Mouse (Mus musculus) mature B cell (primary cell): ENCODE measurements around the gene Pitpnm2.

ENCODE experiments used
- in situ Hi-C: fragments of 300-500 bp; cut with MboI; formaldehyde crosslinking; loops from 2 replicates; pipeline ENCODE4 v1.14.3; 2019

Gene Pitpnm2

DNA sequence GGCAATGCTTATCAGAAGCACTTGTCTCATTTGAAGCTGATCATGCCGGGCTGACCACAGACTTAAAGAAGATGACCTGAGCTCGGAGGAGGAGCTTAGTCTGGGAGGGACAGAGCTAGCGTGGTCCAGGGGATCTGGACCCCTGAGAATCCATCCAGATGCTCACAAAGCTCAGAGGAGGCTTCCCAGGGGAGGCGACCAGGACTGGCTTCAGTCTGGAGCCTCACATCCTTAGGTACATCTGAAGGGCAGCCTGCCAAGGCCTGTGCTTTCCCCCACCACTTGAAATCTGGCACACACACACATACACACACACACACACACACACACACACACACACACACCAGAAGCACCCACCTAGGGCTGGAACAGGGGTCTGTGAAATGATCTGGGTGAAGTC lies 47.5 kb downstream of the Pitpnm2 start:
- in situ Hi-C loops: no loop called here

DNA sequence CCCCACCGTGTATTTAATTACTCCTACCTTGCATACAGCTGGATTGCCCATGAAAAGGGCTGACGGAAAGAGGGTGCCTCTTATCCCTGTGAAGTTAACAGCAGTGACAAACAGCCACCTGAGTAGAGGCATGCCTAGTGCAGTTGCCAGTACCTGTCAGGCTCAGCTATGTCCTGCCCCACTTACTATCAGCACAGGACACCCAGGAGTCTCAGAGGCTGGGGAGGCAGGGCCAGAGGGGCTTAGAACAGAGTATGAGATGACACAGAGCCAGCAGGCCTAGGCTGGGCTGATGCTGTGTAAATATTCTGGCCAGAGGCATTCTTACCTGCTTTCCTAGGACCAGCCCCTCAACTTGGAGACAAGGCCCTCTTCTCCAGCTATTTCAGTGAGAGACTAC lies 48.0 kb downstream of the Pitpnm2 start:
- in situ Hi-C loops: no loop called here

DNA sequence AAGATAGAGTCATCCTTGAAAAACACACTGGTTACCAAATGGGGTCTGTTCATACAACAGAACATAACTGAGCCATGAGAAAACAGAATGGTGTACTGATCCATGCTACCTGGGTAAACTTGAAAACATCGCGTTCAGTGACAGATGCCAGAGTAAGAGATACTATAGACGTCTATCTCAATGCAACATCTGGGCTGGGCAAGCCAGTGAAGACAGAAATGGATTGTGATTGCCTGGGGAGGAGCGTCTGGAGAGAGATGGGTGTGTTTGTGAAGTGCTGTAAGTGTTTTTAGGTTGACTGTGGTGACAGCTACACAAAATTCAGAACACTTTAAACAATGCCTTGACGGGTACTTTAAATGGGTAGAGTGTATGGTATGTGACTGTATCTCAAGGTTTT lies 48.7 kb downstream of the Pitpnm2 start:
- in situ Hi-C loops: no loop called here

DNA sequence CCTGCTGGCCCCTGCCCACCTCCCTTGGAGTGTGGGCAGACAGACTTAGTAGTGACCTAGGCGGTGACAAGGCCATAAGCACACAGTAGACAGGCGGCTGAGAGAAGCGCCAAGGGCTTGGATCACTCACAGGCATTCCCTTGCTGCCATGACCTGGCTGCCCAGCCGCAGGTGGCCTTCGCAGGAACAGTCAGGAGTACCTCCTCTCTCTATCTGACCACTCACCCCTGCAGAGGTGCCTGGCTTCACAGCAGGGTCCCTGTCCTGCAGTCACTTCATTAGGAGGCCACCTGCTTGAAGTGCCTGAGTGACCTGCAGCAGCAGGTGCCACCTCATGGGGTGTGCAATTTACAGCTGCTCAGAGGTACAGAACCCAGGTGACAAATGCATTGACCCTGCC lies 50.4 kb downstream of the Pitpnm2 start:
- in situ Hi-C loops: no loop called here

DNA sequence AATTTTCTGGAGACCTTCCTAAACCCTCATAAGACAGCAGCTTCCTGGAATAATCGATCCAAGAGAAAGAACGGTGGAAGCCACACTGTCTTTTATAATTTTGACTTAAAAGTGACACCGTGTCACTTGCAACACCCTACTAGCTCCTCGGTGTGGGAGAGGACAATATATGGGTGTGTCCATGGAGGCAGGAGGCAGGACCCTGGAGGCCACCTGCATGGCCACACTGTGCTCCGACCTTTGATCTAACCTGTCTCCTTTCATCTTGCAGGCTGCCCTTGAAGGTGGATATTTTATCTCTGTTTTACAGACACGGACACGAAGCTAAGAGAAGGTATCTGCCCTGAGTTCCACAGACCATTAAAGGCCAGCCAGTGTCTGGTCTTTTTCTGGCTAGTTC lies 51.1 kb downstream of the Pitpnm2 start:
- in situ Hi-C loops: no loop called here

DNA sequence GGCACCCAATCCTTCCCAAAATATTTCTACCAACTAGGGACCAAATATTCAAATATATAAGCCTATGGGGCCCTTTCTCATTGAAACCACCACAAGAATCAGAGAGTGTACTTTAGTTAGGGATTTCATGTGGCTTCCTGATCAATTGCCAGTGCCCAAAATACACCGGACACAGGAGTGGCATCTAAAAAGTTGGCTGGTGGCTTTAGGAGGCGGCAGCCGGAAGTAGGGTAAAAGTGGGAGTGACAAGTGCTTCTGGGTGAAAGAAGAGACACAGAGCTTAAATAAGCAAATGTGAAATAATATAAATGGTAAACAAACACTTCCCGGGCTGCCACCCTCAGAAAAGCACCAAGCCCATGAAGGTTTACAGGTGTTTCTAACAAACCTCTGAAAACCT lies 53.5 kb downstream of the Pitpnm2 start:
- in situ Hi-C loops: no loop called here

DNA sequence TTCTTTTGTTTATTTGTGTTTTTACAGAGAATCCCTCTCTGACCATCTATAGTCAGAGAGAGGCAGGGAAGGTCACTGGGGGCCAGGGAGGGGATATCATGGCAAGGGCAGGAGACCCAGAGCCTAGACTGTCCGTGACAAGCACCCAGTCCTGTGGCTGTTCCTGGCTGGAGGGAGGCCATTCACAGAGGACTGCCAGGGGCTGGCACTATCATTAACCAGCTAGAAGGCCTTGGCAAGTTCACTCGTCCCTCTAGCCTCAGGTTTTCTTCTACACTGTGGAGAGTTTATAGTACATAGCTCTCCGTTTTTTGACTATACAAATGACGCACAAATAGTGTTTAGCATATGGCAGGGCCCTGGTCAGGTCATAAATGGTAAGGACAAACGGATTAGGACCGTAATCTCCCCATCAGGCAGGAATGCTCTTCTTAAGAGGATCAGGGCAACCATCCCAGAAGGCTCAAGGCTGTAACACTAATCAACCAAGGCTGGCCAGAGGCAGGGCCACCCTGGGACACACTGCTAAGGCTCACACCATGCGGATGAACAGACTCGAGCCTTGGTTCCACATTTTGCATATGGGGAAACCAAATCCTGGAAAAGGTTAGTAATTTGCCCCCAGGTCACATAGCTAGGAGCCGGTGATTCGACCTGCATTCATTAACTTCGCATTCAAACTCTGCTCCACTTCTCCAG lies 55.0 kb downstream of the Pitpnm2 start:
- in situ Hi-C loops: no loop called here

DNA sequence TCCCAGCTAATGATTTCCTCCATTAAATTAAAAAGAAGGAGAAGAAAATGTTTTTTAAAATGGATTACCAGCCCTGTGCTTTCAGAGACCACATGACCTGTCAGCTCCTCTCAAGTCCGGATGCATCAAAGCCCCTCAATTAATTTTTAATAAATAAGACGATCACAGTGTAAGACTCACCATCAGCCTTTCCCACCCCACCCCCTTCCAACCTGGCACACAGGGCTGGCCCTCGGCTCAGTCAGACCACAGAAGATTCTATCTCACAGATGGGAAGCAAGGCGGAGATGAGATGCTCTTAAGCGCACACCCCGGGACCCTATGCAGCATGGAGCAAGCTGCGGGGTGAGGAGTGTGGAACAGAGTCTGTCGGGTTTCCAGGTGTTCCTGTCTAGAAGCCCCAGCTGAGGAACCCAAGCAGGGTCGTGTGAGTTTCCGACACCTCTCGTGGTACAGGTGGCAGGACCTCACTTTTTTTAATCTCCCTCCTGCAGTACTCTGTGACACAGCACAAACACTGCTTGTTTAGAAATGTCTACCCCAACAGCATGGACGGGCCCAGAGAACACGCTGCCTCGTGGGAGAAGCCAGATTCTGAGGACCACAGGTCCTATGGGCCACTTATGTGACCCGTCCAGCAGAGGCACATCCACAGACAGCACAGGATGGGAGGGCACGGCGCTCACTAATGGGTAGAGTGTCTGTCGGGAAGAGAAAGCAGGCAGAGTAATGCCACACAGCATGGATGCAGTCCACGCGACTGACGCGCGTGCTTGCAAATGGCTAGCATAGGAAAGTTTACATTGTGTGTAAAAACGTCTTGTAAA lies 56.1 kb downstream of the Pitpnm2 start:
- in situ Hi-C loops: no loop called here

DNA sequence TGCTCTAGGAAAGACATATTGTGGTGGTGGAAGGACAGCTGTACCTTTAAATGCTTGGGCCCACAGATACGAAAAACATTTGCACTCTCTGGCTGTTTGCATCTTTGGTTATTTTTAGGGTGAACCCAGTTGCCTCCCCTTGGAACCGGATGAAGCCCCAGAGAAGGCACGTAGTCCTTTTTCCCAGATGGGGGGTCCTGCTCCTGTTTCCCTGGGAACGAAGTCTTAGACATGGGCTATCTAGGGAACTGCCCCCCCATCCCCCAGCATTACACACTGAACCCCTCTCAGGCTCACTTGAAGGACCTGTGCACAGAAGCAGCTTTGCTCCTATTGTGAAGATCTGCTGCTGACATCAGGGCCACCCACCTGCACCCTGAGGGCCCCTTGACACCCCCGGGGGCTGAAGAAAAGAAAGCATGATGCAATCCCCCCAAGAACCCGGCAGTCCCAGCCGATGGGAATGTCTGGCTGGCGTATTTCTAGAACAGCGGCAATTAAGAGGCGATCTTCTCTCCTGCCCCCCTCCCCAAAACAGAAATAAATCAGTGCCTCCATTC lies 56.8 kb downstream of the Pitpnm2 start:
- in situ Hi-C loops: no loop called here

DNA sequence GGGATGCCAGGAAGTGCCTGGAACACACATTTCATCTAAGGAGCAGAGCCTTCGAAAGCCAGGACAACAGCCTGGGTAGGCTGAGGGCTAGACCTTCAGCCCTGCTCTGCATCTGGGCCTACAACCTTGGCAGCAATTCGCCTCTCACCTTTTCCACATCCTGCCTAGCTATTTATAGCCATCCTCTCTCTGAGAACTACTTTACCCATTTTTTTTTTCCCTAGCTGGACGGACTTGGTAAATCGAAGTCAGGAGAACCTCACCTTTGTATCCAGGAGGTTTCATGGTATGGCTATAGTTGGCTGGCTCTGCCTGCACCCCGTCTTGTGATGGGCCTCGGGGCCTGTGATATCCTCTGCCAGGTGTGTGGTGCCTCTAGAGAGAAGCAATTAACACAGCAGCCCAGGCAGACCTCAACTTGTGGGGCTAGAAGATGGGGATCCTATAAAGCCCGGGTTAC lies 57.3 kb downstream of the Pitpnm2 start:
- in situ Hi-C loops: no loop called here

DNA sequence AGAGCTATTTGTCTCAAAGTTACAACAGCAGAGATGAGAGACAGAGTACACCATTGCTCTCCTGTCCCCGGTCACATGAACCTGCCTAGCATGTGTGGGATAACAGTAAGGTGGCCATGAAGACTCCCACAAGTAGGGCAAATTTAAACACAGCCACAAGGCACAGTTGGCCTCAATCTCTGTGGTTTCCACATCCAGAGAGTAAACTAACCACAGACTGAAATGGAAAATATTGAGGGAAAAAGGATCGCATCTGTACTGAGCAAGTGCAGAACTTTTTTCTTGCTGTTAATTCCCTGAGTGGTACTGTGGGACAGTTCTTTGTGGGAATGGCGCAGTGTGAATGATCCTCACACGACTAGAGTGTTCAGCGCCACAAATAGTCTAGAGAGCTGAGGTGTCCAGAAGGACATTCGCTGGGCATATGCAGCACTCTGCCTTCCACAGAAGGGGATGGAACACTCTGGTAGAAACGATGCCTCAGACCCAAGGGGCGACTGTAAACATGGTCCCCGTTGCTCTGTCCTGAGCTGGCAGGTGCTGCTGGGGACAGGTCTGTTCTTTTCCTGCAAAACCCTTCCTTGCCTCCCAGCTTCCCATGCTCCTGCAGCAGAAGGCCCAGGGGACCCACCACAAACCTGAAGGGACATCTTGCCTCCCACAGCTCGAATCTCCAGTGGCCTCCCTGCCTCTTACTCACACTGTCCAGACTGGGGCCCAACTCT lies 59.3 kb downstream of the Pitpnm2 start:
- in situ Hi-C loops: no loop called here

DNA sequence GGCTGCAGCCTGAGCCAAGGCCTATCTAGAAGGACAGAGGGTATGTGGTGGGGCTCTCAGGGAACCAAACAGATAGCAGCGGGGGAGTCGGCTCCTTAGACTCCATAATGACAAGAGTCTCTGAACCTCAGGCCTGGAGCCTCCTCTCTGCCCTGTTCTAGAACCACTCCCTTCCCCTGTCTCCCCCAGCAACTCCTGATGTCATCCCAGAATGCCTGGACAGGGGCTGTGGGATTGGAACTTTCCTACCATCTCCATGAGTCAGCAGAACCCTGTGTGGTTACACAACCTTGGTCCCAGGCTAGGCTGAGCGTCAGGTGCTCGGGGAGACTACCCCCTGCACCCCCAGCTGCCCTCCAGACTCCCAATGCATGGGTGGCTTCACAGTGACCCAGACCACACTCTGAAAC lies 60.0 kb downstream of the Pitpnm2 start:
- in situ Hi-C loops: no loop called here

DNA sequence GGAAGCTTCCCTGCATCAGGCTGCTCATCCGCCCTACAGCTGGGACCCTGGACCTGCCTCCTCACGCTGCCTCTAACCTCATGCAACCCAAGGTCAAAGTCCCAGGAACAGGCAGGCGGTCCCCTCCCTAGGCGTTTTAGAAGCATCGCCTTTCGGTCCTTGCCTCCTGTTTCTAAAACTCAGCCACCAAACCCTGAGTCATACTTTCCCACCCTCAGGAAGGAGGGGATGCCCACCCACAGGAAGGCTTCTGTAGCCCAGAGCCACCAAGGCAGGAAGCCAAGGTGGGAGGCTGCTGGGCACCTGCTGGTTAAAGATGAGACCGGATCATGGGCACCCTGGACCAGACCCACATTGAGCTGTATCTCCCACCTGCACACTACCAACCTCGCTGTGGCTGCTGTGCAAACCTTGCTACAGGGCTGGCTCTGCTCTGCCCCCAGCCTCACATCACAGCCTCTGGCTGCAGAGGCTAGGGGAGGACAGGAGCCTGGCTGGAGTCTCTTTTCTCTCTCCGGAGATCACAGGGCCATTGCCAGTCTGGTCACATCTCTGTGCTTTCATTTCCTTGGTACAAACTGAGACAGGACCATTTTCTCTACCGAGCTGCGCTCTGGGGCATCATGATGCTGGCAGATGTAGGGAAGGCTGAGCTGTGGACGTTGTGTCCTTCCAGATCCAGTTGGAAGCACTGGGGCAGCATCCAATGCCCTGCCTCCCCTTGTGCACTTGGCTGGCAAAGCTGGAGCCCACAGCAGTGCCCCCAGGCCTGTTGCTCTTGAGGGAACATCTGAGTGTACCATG lies 61.9 kb downstream of the Pitpnm2 start:
- in situ Hi-C loops: no loop called here

DNA sequence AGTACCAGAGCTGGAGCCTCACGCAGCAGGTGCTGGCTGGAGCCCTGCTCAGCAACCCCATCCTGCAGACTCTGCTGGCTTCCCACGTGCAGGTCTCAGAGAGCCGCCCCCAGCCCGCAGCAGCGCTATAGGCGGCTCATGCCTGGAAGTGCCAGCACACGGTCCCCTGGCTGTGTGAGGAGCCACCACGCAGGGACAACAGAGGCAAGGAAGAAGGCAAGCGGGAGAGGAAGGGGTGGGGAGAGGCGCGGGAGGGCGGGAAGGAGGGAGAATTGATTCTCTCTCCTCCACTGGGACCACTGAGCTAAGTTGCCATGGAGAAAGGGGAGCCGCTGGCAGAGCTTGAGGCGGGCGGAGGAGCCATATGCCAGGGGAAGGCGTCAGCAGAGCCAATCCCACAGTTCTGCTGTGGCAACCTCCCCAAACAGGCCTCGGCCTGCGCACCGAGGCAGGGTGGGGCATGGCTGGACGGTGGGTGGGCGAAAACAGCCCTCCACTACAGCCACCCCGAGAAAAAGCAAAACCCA lies 62.5 kb downstream of the Pitpnm2 start:
- in situ Hi-C loops: no loop called here

DNA sequence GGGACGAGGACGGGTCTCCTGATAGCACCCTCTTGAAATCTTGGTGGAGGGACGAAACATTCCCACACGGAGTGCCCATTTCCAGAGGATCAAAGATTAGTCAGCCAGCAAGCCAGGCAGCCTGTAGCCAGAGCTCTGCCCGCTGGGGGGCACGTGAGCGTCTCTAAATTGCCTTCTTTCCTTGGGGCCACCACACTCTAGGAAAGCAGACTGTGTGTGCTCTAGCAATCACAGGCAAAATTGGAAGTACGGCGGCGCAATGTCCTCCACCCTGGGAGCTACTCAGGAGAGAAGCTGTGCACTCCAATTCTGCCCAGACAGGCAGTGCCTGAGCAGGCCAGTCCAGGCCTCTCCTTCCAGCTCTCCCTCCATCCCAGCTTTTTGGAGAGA lies 63.1 kb downstream of the Pitpnm2 start:
- in situ Hi-C loops: no loop called here

DNA sequence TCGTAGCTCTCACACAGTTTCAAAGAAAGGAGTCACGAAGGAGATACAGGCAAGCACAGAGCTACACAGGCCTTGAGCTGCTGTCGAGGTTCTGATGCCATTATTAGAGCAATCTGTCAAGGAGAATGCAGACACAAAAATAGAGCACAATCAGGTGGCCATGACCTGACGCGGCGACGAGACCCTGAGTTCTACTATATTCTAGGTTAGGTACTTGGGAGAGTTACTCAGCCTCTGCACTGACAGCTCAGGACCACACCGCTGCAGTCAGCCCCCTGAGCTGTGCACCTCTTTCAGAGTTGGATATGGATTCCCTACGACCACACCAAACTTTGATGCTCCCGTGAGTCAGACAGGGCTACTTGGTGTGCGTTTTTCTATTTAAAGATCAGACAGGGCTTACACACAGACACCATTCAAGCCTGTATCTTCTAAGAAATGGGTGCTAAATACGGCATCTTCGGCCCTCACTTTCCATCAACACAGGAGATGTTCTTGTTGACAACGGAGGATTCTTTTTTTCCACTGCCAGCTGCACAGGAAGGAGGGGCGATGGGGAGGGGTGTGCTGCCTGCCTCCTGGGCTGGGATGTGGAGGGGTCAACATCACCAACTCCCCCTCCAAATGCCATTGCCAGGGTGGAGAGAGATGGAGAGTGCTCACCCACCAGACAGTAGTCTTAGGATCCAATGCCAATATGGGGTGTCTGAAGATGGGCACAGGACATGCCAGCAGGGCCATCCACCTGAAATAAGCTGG lies 63.7 kb downstream of the Pitpnm2 start:
- in situ Hi-C loops: no loop called here

DNA sequence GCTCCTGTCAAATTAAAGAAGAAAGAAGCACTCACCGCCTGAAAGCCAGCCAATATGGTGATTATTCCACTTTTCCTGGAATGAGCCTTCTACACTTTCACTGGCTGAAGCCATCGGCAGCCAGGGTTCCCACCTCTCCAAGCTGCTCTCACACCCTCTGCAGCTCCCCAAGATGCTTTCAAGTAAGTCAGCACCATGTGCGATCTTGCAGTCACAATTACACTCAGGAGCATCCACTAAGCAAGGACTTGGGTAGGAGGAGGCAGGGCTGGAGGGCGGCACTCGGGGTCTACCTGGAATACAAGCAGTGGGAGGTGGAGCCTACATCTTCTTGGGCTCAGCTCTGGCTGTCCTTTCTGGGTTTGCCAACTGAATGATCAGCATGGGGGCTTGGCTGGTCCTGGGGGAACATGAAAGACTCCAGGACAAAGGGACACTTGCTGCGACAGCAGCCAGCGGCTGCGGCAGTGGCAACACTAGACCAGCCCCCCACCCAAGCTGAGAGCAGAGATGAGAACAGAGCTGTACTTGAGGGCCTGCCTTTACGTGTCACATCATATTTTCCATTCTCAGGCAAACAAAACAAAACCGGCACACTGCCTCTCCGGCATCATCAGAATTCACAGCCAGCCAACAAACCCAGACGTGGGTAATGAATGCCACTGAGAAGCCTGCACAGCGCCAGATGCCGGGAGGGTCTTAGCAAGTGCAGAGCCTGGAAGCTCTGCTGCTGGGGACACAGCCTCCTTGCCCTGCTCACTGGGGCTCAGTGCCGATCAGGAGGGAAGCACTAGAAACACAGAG lies 64.5 kb downstream of the Pitpnm2 start:
- in situ Hi-C loops: no loop called here

DNA sequence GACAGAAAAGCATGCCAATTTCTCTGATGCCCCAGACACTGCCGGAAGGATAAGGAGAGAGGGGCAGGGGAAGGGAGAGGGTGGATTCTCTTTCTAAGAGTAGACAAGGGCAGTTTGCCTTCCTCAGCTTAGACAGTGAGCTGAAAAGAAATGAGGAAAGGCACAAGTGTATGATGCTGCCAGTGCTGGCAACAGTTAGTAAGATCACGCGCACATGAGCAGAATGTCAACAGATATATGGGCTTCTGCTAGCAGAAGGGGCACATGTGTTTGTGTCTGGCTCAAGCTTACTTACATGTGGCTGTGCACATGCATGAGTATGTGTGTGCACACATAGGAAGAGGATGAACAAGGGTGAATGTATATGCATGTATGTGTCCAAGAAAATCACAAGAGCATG lies 65.4 kb downstream of the Pitpnm2 start:
- in situ Hi-C loops: no loop called here

DNA sequence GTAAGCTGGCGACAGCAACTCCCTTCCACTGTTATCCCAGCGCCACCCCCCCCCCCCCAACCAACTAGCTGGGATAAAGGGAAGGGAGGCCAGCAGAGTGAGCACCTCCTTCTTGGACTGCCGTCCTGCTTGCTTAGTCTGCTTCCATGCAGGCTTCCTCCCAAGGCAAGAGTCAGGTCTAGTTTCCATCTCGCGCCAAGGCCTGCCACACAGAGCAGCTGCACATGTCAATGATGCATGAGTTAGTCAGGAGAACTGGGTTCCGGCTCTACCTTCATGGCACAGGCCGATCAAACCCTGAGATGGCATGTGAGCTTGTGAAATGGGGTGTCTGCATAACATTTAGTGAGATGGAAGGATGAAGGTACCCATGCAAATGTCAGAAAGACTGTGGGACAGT lies 66.9 kb downstream of the Pitpnm2 start:
- in situ Hi-C loops: no loop called here

DNA sequence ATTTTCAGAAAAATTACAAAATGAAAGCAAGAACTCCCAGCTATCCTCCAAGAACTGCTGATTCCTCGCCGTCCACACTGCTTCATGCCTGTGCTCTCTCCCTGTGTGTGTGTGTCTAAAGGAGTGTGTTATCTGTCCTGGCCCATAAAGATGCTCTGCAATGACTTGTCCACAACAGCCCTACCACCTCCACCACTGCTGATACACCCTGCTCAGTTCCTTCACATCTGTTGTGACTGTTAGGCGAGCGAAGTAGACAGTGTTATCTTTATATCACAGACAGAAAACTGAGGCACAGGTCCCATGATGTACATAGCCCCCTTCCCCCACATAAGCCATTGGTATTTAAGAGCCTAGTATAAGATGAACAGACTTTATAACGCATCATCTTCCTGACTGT lies 67.5 kb downstream of the Pitpnm2 start:
- in situ Hi-C loops: no loop called here
